Mouse (Mus musculus) erythroblast, embryonic 14.5 days (primary cell): ENCODE data around the gene Smpx. TPM values are rescaled to one million over a fixed set of nuclear protein-coding genes. Genes with fewer than 3 reads are reported as not detected.

Experiments used
- H3K27me3 ChIP-seq: 2 replicates; pipeline ENCODE4 v1.6.1; 2012; ENCODE audit warnings: inconsistent platforms; ENCODE audit not compliant: control insufficient read depth
- H3K36me3 ChIP-seq: 2 replicates; pipeline ENCODE4 v1.6.1; 2012; ENCODE audit warnings: mild to moderate bottlenecking, inconsistent platforms; ENCODE audit not compliant: control insufficient read depth
- H3K4me1 ChIP-seq: 2 replicates; pipeline ENCODE4 v1.6.1; 2012; ENCODE audit warnings: inconsistent platforms; ENCODE audit not compliant: control insufficient read depth
- H3K4me3 ChIP-seq: replicated peaks from 2 replicates; pipeline ENCODE3; 2012; ENCODE audit warnings: moderate library complexity, mild to moderate bottlenecking, inconsistent platforms
- H3K9me3 ChIP-seq: 2 replicates; pipeline ENCODE4 v1.6.1; 2012; ENCODE audit warnings: low read length, inconsistent platforms, mixed read lengths; ENCODE audit not compliant: control insufficient read depth
- GATA1 ChIP-seq: IDR thresholded peaks from 2 replicates; pipeline ENCODE4 v1.6.1; 2012; ENCODE audit warnings: low read length, inconsistent platforms, mixed read lengths
- TAL1 ChIP-seq: IDR thresholded peaks from 3 replicates; pipeline ENCODE4 v1.6.1; 2012; ENCODE audit warnings: low read length, inconsistent platforms, mixed read lengths
- polyA plus RNA-seq: library from polyadenylated mRNA; stranded (reverse); fragments of >175 nt; gene quantifications from 2 replicates; pipeline ENCODE4 v1.2.3, GENCODE M21; 2012

Smpx gene
- polyA plus RNA-seq, 1 experiment = not detected

DNA sequence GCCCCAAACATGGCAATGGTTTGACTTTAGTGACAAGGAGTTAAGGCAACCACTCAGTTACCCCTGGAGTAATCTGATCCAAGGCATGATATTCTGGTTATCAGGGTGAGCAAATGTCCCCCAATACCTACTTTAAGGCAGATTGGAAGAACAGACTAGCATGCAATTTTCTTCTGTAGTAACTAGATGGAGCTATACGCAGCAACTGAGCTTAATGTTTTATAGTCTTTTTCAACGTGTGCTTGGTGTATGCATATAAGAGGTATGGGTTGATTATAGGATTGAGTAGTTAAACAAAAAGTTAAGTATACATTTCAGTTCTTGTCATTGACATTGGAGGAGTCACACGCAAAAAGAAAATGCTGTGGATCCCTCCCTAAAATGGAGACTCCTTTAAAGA lies 21.2 kb downstream of the Smpx start:
- TF ChIP-seq TAL1 (no peak), GATA1 (no peak)
- Histone ChIP-seq H3K4me3 (no peak overlapping the region), H3K9me3 (no peaks in the 10 kb centered on the region), H3K4me1 (no peaks in the 10 kb centered on the region), H3K27me3 (no peaks in the 10 kb centered on the region), H3K36me3 (no peaks in the 10 kb centered on the region)

DNA sequence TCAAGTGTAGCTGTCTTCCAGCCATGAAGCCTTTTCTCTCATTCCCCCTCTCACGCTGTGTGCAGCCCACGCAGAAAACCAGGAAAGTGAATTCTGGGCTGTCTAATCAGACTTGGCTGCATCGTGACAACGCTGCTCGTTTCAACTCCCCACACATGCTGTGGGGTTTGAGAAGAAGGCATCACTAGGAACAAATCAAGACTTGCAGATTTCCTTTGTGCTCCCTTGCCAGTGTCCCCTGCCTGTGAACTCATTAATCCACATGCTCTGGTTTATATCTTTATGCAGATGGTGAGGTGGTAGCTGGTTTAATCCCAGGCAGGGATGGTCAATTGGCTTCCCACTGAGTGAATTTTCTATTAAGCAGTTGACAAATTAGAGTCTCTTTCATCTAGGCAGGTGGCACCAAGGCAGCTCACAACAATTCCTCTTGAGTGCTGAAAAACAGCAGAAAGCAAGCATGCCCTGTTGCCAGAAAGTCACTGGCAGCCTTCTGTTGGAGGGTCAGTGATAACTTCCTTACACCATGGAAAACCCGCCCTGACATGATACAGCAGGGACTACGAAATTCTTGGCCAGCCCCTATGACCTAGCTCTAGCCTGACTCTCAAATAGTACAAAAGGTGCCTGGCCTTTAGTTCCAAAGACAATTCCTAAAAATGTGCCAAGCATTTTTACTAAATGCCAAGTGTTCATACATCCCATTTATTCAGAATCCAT lies 32.1 kb downstream of the Smpx start:
- Histone ChIP-seq H3K36me3 (no peaks in the 10 kb centered on the region), H3K9me3 (no peaks in the 10 kb centered on the region), H3K4me3 (no peak overlapping the region), H3K27me3 (no peaks in the 10 kb centered on the region), H3K4me1 (no peaks in the 10 kb centered on the region)
- TF ChIP-seq TAL1 (no peak), GATA1 (no peak)

GRCm38 (mm10) chrX:157731658-157732314 lies 33.1 kb downstream of the Smpx start:
- no peaks in the 10 kb centered on the region for H3K9me3 ChIP-seq
- no peaks in the 10 kb centered on the region for H3K36me3 ChIP-seq
- H3K4me3 ChIP-seq = no peak overlapping the region
- TF ChIP-seq GATA1 (no peak), TAL1 (no peak)
- H3K4me1 ChIP-seq = no peaks in the 10 kb centered on the region
- no peaks in the 10 kb centered on the region for H3K27me3 ChIP-seq

- Histone ChIP-seq H3K27me3 (no peaks in the 10 kb centered on the region), H3K4me1 (no peaks in the 10 kb centered on the region), H3K4me3 (no peak overlapping the region), H3K36me3 (no peaks in the 10 kb centered on the region), H3K9me3 (no peaks in the 10 kb centered on the region)
- TF ChIP-seq GATA1 (no peak), TAL1 (no peak)
Observed at GRCm38 (mm10) chrX:157732346-157732745, 33.6 kb downstream of the Smpx start.

- no peaks in the 10 kb centered on the region for H3K36me3 ChIP-seq
- no peak overlapping the region for H3K4me3 ChIP-seq
- H3K27me3 ChIP-seq = no peaks in the 10 kb centered on the region
- no peaks in the 10 kb centered on the region for H3K4me1 ChIP-seq
- TF ChIP-seq TAL1 = no peak
- no peak for TF ChIP-seq GATA1
- H3K9me3 ChIP-seq = no peaks in the 10 kb centered on the region
Observed at GRCm38 (mm10) chrX:157733836-157734235, 35.1 kb downstream of the Smpx start.

DNA sequence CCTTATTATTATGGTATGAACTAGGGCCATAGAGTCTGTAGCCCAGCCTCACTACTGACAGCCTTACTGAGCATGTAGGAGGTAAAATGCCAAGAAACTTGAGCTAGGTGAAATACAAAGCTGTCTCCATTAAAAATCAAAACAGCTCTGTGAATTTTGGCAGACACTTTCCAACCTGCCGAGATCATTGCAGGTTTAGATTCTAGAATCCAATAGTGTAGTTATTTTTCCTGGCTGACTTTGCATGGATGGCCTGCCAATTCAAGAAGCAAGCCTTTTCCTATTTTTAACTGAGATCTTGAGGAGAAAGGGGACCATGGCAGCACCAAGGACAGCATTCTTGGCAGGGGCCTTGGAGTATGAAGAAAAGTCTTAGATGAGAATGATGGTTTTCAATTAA lies 35.6 kb downstream of the Smpx start:
- Histone ChIP-seq H3K4me1 (no peaks in the 10 kb centered on the region), H3K27me3 (no peaks in the 10 kb centered on the region), H3K4me3 (no peak overlapping the region), H3K36me3 (no peaks in the 10 kb centered on the region), H3K9me3 (no peaks in the 10 kb centered on the region)
- TF ChIP-seq GATA1 (no peak), TAL1 (no peak)

- Histone ChIP-seq H3K27me3 (no peaks in the 10 kb centered on the region), H3K36me3 (no peaks in the 10 kb centered on the region), H3K9me3 (no peaks in the 10 kb centered on the region), H3K4me1 (no peaks in the 10 kb centered on the region), H3K4me3 (no peak overlapping the region)
- TF ChIP-seq GATA1 = no peak
- no peak for TF ChIP-seq TAL1
Observed at GRCm38 (mm10) chrX:157747815-157748544, 49.3 kb downstream of the Smpx start.

DNA sequence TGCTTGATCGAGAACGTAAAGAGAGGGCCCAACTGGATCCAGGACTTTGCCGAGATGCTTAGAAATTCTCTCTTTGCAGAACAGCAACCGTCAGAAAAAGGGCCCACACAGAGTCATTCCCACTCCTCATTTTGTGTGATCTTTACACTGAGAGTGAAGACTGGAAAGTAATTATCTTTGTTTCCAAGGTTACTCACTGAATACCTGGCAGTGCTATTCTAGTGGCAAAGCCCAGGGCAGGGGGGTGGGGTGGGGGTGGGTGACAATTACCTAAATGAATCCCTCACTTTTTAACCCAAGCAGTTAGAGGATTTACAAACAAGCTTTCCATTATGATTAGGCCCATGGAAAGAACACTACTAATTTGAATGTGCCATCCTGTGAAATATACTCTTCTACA lies 55.8 kb downstream of the Smpx start:
- no peaks in the 10 kb centered on the region for H3K9me3 ChIP-seq
- H3K27me3 ChIP-seq = no peaks in the 10 kb centered on the region
- no peak overlapping the region for H3K4me3 ChIP-seq
- no peak for TF ChIP-seq TAL1
- no peak for TF ChIP-seq GATA1
- no peaks in the 10 kb centered on the region for H3K36me3 ChIP-seq
- no peaks in the 10 kb centered on the region for H3K4me1 ChIP-seq

GRCm38 (mm10) chrX:157762542-157762941 lies 63.8 kb downstream of the Smpx start:
- H3K4me3 ChIP-seq = no peak overlapping the region
- no peaks in the 10 kb centered on the region for H3K36me3 ChIP-seq
- H3K4me1 ChIP-seq = no peaks in the 10 kb centered on the region
- peaks cover 4% of the 10 kb centered on the region for H3K9me3 ChIP-seq
- no peak for TF ChIP-seq TAL1
- TF ChIP-seq GATA1 = no peak
- H3K27me3 ChIP-seq = no peaks in the 10 kb centered on the region
